Mouse (Mus musculus): ENCODE measurements at regions not wholly inside any gene's neighbourhood (a gene's known extent, or its start where the extent isn't known, plus 50 kb on each side); places are given as distances from the start of the nearest gene placed in this dataset.

GRCm38 (mm10) chr3:107826241-107826760 is 50.7 kb upstream of the Eps8l3 start:
- ATAC-seq (replicated peaks; ENCODE audit: poor library complexity), result no peak

GRCm38 (mm10) chr3:107825468-107825867 is 51.6 kb upstream of the Eps8l3 start:
- ATAC-seq (replicated peaks; ENCODE audit: poor library complexity), result no peak

DNA sequence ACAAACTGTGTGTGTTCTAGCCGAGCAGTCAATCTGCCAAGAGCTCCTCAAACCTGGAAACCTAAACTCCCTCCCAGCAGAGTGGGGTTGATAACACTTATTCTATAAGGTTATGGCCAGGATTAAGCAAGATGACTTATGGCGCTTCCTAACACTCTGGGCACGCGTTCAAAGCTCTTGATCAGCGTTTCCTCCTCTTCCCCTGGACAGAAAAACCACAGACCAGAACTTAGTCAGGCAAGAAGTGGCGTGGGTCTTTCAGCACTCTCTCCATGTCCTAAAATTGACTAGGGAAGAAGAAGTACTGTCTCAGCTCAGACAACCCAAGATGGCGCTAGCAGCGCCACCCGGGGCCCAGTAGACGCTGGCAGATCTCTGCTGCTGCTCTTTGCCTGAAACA is 52.7 kb upstream of the Eps8l3 start:
- peak; percentile 51 for ATAC-seq (replicated peaks; ENCODE audit: poor library complexity)

- ATAC-seq (replicated peaks; ENCODE audit: poor library complexity), result no peak
These were observed 53.3 kb upstream of the Eps8l3 start for GRCm38 (mm10) chr3:107823655-107824266.

GRCm38 (mm10) chr3:107823177-107823576 is 53.9 kb upstream of the Eps8l3 start:
- ATAC-seq (replicated peaks; ENCODE audit: poor library complexity), result 0 out of 2 replicates have a peak, but pooled peaks have one; percentile 10

DNA sequence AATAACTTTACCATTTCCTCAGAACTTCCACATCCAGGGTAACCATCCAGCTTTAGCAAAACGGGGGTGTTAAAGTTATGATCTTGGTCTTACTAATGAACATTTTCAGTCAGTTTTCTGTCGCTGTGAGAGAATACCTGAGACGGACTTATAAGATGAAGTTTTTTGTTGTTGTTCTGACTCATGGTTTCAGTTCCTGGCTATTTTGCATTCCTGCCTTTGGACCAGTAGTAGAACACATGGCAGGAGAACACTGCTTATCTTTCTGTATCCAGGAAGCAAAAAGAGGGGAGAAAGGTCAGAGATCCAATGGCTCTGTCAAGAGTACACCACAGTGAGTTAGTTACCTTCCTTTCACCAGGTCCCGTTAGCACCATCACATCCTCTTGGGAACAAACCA is 54.5 kb upstream of the Eps8l3 start:
- ATAC-seq (replicated peaks; ENCODE audit: poor library complexity), result no peak

GRCm38 (mm10) chr3:107821952-107822351 is 55.1 kb upstream of the Eps8l3 start:
- ATAC-seq (replicated peaks; ENCODE audit: poor library complexity), result no peak

DNA sequence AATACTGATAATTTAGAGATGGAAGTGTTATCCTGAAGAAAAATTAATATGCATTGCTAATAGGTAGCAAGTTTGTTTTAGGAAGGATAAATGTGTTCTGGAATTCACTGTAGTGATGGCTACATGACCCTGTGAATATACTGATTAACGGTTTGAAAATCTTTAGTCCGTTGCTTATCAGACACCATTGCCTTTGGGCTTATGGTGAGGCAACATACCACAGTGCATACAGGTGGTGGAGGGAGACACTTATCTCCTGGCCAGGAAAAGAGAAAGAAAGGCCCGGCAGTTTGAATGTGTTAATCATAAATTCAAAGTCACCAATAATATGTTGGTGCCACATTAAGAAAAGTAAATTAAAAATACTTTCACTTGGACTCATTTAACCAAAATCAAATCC is 57.4 kb upstream of the Eps8l3 start:
- no peak for ATAC-seq (replicated peaks; ENCODE audit: poor library complexity)

- peak; percentile 74 for ATAC-seq (replicated peaks; ENCODE audit: poor library complexity)
These were observed 58.2 kb upstream of the Eps8l3 start for GRCm38 (mm10) chr3:107818616-107819495.

- ATAC-seq (replicated peaks; ENCODE audit: poor library complexity), result no peak
These were observed 55.8 kb upstream of the Csf1 start for GRCm38 (mm10) chr3:107816031-107816430.

- no peak for ATAC-seq (replicated peaks; ENCODE audit: poor library complexity)
These were observed 54.0 kb upstream of the Csf1 start for GRCm38 (mm10) chr3:107814280-107814679.

DNA sequence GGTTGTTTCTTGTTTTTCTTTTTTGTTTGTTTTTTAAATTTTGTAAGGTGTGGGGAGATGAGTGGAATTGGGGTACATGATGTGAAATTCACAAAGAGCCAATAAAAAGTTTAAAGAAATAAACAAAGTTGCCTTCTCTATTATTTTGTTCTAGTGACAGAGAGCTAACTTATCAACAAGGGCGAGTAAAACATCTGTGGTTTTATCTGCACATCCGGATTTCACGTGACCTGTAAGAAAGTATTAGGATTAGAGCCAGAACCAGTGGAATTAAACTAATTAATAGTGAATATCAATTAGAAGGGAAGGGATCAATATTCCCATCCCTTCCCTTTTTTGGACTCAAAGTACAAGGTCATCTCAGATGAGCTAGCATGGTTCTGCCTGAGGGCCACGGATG is 52.6 kb upstream of the Csf1 start:
- ATAC-seq (replicated peaks; ENCODE audit: poor library complexity), result no peak

GRCm38 (mm10) chr3:107812341-107812740 is 52.1 kb upstream of the Csf1 start:
- ATAC-seq (replicated peaks; ENCODE audit: poor library complexity), result peak; percentile 60

GRCm38 (mm10) chr3:107810452-107811050 is 50.3 kb upstream of the Csf1 start:
- ATAC-seq (replicated peaks; ENCODE audit: poor library complexity), result peak; percentile 24; the same call in 1 of the 2 replicates

Measured in megakaryocyte progenitor cell, adult 5-6 weeks (primary cell).